Comparison of ENCODE assay signal across 7 mouse cellular contexts in the genomic region with DNA sequence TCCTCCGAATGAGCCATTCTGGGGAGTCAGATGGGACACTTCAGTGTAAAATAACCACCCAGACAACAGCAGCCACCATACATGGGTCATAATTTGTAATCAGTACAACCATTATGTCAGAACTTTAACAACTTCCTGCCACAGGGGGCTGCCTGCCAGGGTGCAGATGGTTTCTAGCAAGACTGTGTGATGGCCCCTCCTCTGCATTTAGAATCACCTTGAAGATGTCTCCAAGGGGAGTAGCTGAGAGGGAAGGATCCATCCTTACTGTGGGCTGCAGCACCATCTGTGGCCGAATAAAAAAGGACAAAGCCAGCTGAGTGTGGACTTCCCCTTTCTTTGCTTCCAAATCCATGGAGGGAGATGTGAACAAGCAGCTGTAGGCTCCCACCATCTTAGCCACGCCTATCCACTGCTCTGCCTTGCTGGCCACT. TPM values are rescaled to one million over a fixed set of nuclear protein-coding genes. Genes with fewer than 3 reads are reported as not detected.
DNase-seq lines count a peak whose midpoint lies in the region; ATAC-seq and TF ChIP-seq lines count a peak whose summit lies in the region.

No protein-coding gene starts in this region.

- no peak overlapping the region for H3K4me3 ChIP-seq in left cerebral cortex, adult 2 months

- TF ChIP-seq CTCF in left cerebral cortex, adult 2 months (IDR thresholded peaks at IDR 0.05), result no peak; the same call in none of the 2 replicates

- peak; percentile 85 for ATAC-seq in megakaryocyte, adult 5-6 weeks (ENCODE audit: poor library complexity, severe bottlenecking)

- DNase-seq in left cerebral cortex, adult 2 months (ENCODE audit: extremely low spot score in 1 of 2, low spot score in 2 of 2), result no peak
- DNase-seq in left cerebral cortex, adult 8-10 months (ENCODE audit: low spot score in 2 of 2), result no peak
- DNase-seq in brain, adult 2 months (ENCODE audit: low read depth, low spot score), result peak; percentile 61
- DNase-seq in heart, adult 8-10 months (ENCODE audit: low spot score), result peak; percentile 53
- DNase-seq in cerebellum, adult 18-20 months, result no peak
- DNase-seq in cerebellum, postnatal 25 days, result no peak

- intact Hi-C loops in left cerebral cortex, adult 2 months (cut with DNase I), result no loop called here

- peak overlapping the region; percentile 32; the same call in 1 of the 2 replicates for H3K27ac ChIP-seq in left cerebral cortex, adult 2 months

RNA-seq across cellular contexts. Expression of a gene that starts 21.7 kb away (rescaled TPM):
- total RNA-seq in left cerebral cortex, adult 2 months (2021), result 1 to 10 TPM; 4.5 to 7.6 TPM
- 1 to 10 TPM; 5.2 to 8.7 (median 6.4) TPM for total RNA-seq in left cerebral cortex, adult 8-10 months (2022)
- total RNA-seq in heart, adult 8-10 months (2022), result 1 to 10 TPM; 3.2 to 4.9 (median 4.3) TPM
- 26.7 and 33.1 TPM in 2 replicates for total RNA-seq in megakaryocyte, adult 5-6 weeks (2015)
- total RNA-seq in megakaryocyte, adult 5-6 weeks (2017), result 15.8 and 18.9 TPM in 2 replicates

Comparison
In these comparisons a context has a peak if more than half of its experiments do, and no peak if none do; other contexts are left out.
1. DNase-seq: peak in brain, adult 2 months (single experiment) and heart, adult 8-10 months (single experiment); none in left cerebral cortex, adult 2 months (0 of 2), left cerebral cortex, adult 8-10 months (0 of 2), cerebellum, adult 18-20 months (0 of 2) and cerebellum, postnatal 25 days (0 of 2).